Mouse (Mus musculus): ENCODE results near the gene Lsm4. TPM values are rescaled to one million over a fixed set of nuclear protein-coding genes. Genes with fewer than 3 reads are reported as not detected.

The Lsm4 gene
- polyA plus RNA-seq, 1 experiment from 2014 or later: 388 TPM

GRCm38 (mm10) chr8:70675336-70675735, 2.3 kb downstream of the Lsm4 start:
- WGBS: 73% methylated on average over 1 of the region's 1 CpGs
- Histone ChIP-seq H3K4me1 (ENCODE audit: control insufficient read depth, insufficient read depth, low read length) (peaks cover 12% of the 10 kb centered on the region), H3K4me3 (ENCODE audit: low read depth, low read length) (no peak overlapping the region), H3K4me2 (ENCODE audit: low read depth, severe bottlenecking) (no peak overlapping the region), H3K27me3 (ENCODE audit: control insufficient read depth, insufficient read depth, low read length) (no peaks in the 10 kb centered on the region), H3K27ac (replicated peaks; ENCODE audit: low read depth, low read length) (no peak overlapping the region), H3K9me3 (ENCODE audit: control insufficient read depth, low read length) (no peaks in the 10 kb centered on the region), H3K9ac (ENCODE audit: low read length) (no peak overlapping the region), H3K36me3 (ENCODE audit: control insufficient read depth, insufficient read depth, low read length) (peaks cover 16% of the 10 kb centered on the region)
- no peak for DNase-seq (ENCODE audit: low spot score)
- ATAC-seq (ENCODE audit: insufficient number of reproducible peaks, low FRiP score, low TSS enrichment, low read depth): no peak

GRCm38 (mm10) chr8:70677451-70678080, 4.5 kb downstream of the Lsm4 start:
- Histone ChIP-seq H3K27ac (replicated peaks; ENCODE audit: low read depth, low read length) (no peak overlapping the region), H3K27me3 (ENCODE audit: control insufficient read depth, insufficient read depth, low read length) (no peaks in the 10 kb centered on the region), H3K9ac (ENCODE audit: low read length) (no peak overlapping the region), H3K9me3 (ENCODE audit: control insufficient read depth, low read length) (no peaks in the 10 kb centered on the region), H3K4me2 (ENCODE audit: low read depth, severe bottlenecking) (no peak overlapping the region), H3K36me3 (ENCODE audit: control insufficient read depth, insufficient read depth, low read length) (peaks cover 16% of the 10 kb centered on the region), H3K4me1 (ENCODE audit: control insufficient read depth, insufficient read depth, low read length) (peaks cover 12% of the 10 kb centered on the region), H3K4me3 (ENCODE audit: low read depth, low read length) (no peak overlapping the region)
- WGBS: 94% methylated on average over 15 of the region's 15 CpGs
- DNase-seq (ENCODE audit: low spot score) (no peak), ATAC-seq (ENCODE audit: insufficient number of reproducible peaks, low FRiP score, low TSS enrichment, low read depth) (no peak)

GRCm38 (mm10) chr8:70678679-70679078, 5.6 kb downstream of the Lsm4 start:
- Histone ChIP-seq H3K9me3 (ENCODE audit: control insufficient read depth, low read length) (no peaks in the 10 kb centered on the region), H3K4me1 (ENCODE audit: control insufficient read depth, insufficient read depth, low read length) (peaks cover 11% of the 10 kb centered on the region), H3K4me3 (ENCODE audit: low read depth, low read length) (no peak overlapping the region), H3K36me3 (ENCODE audit: control insufficient read depth, insufficient read depth, low read length) (peaks cover 16% of the 10 kb centered on the region), H3K27me3 (ENCODE audit: control insufficient read depth, insufficient read depth, low read length) (no peaks in the 10 kb centered on the region), H3K4me2 (ENCODE audit: low read depth, severe bottlenecking) (no peak overlapping the region), H3K27ac (replicated peaks; ENCODE audit: low read depth, low read length) (no peak overlapping the region), H3K9ac (ENCODE audit: low read length) (no peak overlapping the region)
- DNase-seq (ENCODE audit: low spot score) (no peak), ATAC-seq (ENCODE audit: insufficient number of reproducible peaks, low FRiP score, low TSS enrichment, low read depth) (no peak)

GRCm38 (mm10) chr8:70679404-70679803, 6.4 kb downstream of the Lsm4 start:
- ATAC-seq (ENCODE audit: insufficient number of reproducible peaks, low FRiP score, low TSS enrichment, low read depth) (no peak), DNase-seq (ENCODE audit: low spot score) (no peak)
- peaks cover 16% of the 10 kb centered on the region for H3K36me3 ChIP-seq (ENCODE audit: control insufficient read depth, insufficient read depth, low read length)
- H3K27me3 ChIP-seq (ENCODE audit: control insufficient read depth, insufficient read depth, low read length): no peaks in the 10 kb centered on the region
- no peaks in the 10 kb centered on the region for H3K9me3 ChIP-seq (ENCODE audit: control insufficient read depth, low read length)
- no peak overlapping the region for H3K4me3 ChIP-seq (ENCODE audit: low read depth, low read length)
- peaks cover 5% of the 10 kb centered on the region; the same call in 1 of the 2 replicates for H3K4me1 ChIP-seq (ENCODE audit: control insufficient read depth, insufficient read depth, low read length)
- H3K27ac ChIP-seq (replicated peaks; ENCODE audit: low read depth, low read length): no peak overlapping the region
- 92% methylated on average over 4 of the region's 4 CpGs for WGBS
- no peak overlapping the region for H3K9ac ChIP-seq (ENCODE audit: low read length)
- H3K4me2 ChIP-seq (ENCODE audit: low read depth, severe bottlenecking): no peak overlapping the region

- Histone ChIP-seq H3K36me3 (ENCODE audit: control insufficient read depth, insufficient read depth, low read length) (peaks cover 17% of the 10 kb centered on the region), H3K4me3 (ENCODE audit: low read depth, low read length) (no peak overlapping the region), H3K27ac (replicated peaks; ENCODE audit: low read depth, low read length) (no peak overlapping the region), H3K4me2 (ENCODE audit: low read depth, severe bottlenecking) (no peak overlapping the region), H3K27me3 (ENCODE audit: control insufficient read depth, insufficient read depth, low read length) (no peaks in the 10 kb centered on the region), H3K4me1 (ENCODE audit: control insufficient read depth, insufficient read depth, low read length) (no peaks in the 10 kb centered on the region), H3K9ac (ENCODE audit: low read length) (no peak overlapping the region), H3K9me3 (ENCODE audit: control insufficient read depth, low read length) (no peaks in the 10 kb centered on the region)
- ATAC-seq (ENCODE audit: insufficient number of reproducible peaks, low FRiP score, low TSS enrichment, low read depth) (no peak), DNase-seq (ENCODE audit: low spot score) (no peak)
- 48% methylated on average over 3 of the region's 3 CpGs for WGBS
Observed at GRCm38 (mm10) chr8:70680039-70680438, 7.0 kb downstream of the Lsm4 start.

GRCm38 (mm10) chr8:70681410-70681809, 8.4 kb downstream of the Lsm4 start:
- H3K27me3 ChIP-seq (ENCODE audit: control insufficient read depth, insufficient read depth, low read length): no peaks in the 10 kb centered on the region
- ATAC-seq (ENCODE audit: insufficient number of reproducible peaks, low FRiP score, low TSS enrichment, low read depth): no peak
- H3K9ac ChIP-seq (ENCODE audit: low read length): no peak overlapping the region
- H3K36me3 ChIP-seq (ENCODE audit: control insufficient read depth, insufficient read depth, low read length): peaks cover 18% of the 10 kb centered on the region
- no peak for DNase-seq (ENCODE audit: low spot score)
- H3K9me3 ChIP-seq (ENCODE audit: control insufficient read depth, low read length): no peaks in the 10 kb centered on the region
- no peaks in the 10 kb centered on the region for H3K4me1 ChIP-seq (ENCODE audit: control insufficient read depth, insufficient read depth, low read length)
- H3K4me2 ChIP-seq (ENCODE audit: low read depth, severe bottlenecking): no peak overlapping the region
- H3K4me3 ChIP-seq (ENCODE audit: low read depth, low read length): no peak overlapping the region
- WGBS: 79% methylated on average over 3 of the region's 3 CpGs
- no peak overlapping the region for H3K27ac ChIP-seq (replicated peaks; ENCODE audit: low read depth, low read length)

GRCm38 (mm10) chr8:70682193-70682592, 9.1 kb downstream of the Lsm4 start:
- DNase-seq (ENCODE audit: low spot score): peak; percentile 53
- Histone ChIP-seq H3K4me2 (ENCODE audit: low read depth, severe bottlenecking) (peak overlapping the region; percentile 15; the same call in 1 of the 2 replicates), H3K9ac (ENCODE audit: low read length) (peak overlapping the region; percentile 40; the same call in 1 of the 2 replicates), H3K36me3 (ENCODE audit: control insufficient read depth, insufficient read depth, low read length) (peaks cover 18% of the 10 kb centered on the region), H3K4me1 (ENCODE audit: control insufficient read depth, insufficient read depth, low read length) (no peaks in the 10 kb centered on the region), H3K27me3 (ENCODE audit: control insufficient read depth, insufficient read depth, low read length) (no peaks in the 10 kb centered on the region), H3K4me3 (ENCODE audit: low read depth, low read length) (peak overlapping the region; percentile 5; the same call in 1 of the 2 replicates), H3K27ac (replicated peaks; ENCODE audit: low read depth, low read length) (no peak overlapping the region), H3K9me3 (ENCODE audit: control insufficient read depth, low read length) (no peaks in the 10 kb centered on the region)
- ATAC-seq (ENCODE audit: insufficient number of reproducible peaks, low FRiP score, low TSS enrichment, low read depth): no peak
- whole genome bisulfite sequencing: 7% methylated on average over 19 of the region's 19 CpGs

GRCm38 (mm10) chr8:70682692-70683091, 9.6 kb downstream of the Lsm4 start:
- H3K9ac ChIP-seq (ENCODE audit: low read length): no peak overlapping the region
- no peaks in the 10 kb centered on the region for H3K27me3 ChIP-seq (ENCODE audit: control insufficient read depth, insufficient read depth, low read length)
- ATAC-seq (ENCODE audit: insufficient number of reproducible peaks, low FRiP score, low TSS enrichment, low read depth) (no peak), DNase-seq (ENCODE audit: low spot score) (no peak)
- H3K27ac ChIP-seq (replicated peaks; ENCODE audit: low read depth, low read length): no peak overlapping the region
- no peaks in the 10 kb centered on the region for H3K9me3 ChIP-seq (ENCODE audit: control insufficient read depth, low read length)
- 0 out of 2 replicates have a peak overlapping the region, but pooled peaks have one; percentile 15 for H3K4me2 ChIP-seq (ENCODE audit: low read depth, severe bottlenecking)
- 55% methylated on average over 3 of the region's 3 CpGs for WGBS
- no peaks in the 10 kb centered on the region for H3K4me1 ChIP-seq (ENCODE audit: control insufficient read depth, insufficient read depth, low read length)
- no peak overlapping the region; the same call in 1 of the 2 replicates for H3K4me3 ChIP-seq (ENCODE audit: low read depth, low read length)
- peaks cover 18% of the 10 kb centered on the region for H3K36me3 ChIP-seq (ENCODE audit: control insufficient read depth, insufficient read depth, low read length)

- no peak for ATAC-seq (ENCODE audit: insufficient number of reproducible peaks, low FRiP score, low TSS enrichment, low read depth)
- Histone ChIP-seq H3K36me3 (ENCODE audit: control insufficient read depth, insufficient read depth, low read length) (peaks cover 4% of the 10 kb centered on the region), H3K4me3 (ENCODE audit: low read depth, low read length) (no peak overlapping the region), H3K9ac (ENCODE audit: low read length) (no peak overlapping the region), H3K27me3 (ENCODE audit: control insufficient read depth, insufficient read depth, low read length) (no peaks in the 10 kb centered on the region), H3K4me2 (ENCODE audit: low read depth, severe bottlenecking) (no peak overlapping the region), H3K4me1 (ENCODE audit: control insufficient read depth, insufficient read depth, low read length) (no peaks in the 10 kb centered on the region), H3K27ac (replicated peaks; ENCODE audit: low read depth, low read length) (no peak overlapping the region), H3K9me3 (ENCODE audit: control insufficient read depth, low read length) (no peaks in the 10 kb centered on the region)
- no peak for DNase-seq (ENCODE audit: low spot score)
- 56% methylated on average over 7 of the region's 7 CpGs for WGBS
Observed at GRCm38 (mm10) chr8:70684291-70684690, 11.2 kb downstream of the Lsm4 start.

Data from limb, embryonic 11.5 days (tissue).